Mouse (Mus musculus): ENCODE results near the gene Tsen15. TPM values are rescaled to one million over a fixed set of nuclear protein-coding genes. Genes with fewer than 3 reads are reported as not detected.

The Tsen15 gene
- total and polyA plus RNA-seq, 3 experiments, result 62.8 to 95.0 (median 88.4) TPM

GRCm38 (mm10) chr1:152417602-152418001 lies 31.1 kb upstream of the Tsen15 start:
- Histone ChIP-seq H3K4me1 (ENCODE audit: insufficient read depth, low read depth, low read length) (no peaks in the 10 kb centered on the region), H3K36me3 (replicated peaks) (no peaks in the 10 kb centered on the region), H3K27me3 (ENCODE audit: insufficient read depth, low read length) (no peaks in the 10 kb centered on the region), H3K4me3 (ENCODE audit: low read depth, low read length) (no peak overlapping the region), H3K9me3 (replicated peaks) (peaks cover 3% of the 10 kb centered on the region)
- ATAC-seq (ENCODE audit: extremely low read depth, insufficient number of reproducible peaks, low FRiP score, poor library complexity, severe bottlenecking), result no peak
- DNase-seq (ENCODE audit: low spot score), result no peak
- TF ChIP-seq GATA1 (IDR thresholded peaks at IDR 0.05; ENCODE audit: borderline replicate concordance, low read length) (no peak), GATA2 (IDR thresholded peaks at IDR 0.05; ENCODE audit: borderline replicate concordance, low read depth, low read length) (no peak), CTCF (IDR thresholded peaks at IDR 0.05; ENCODE audit: low read depth, low read length) (no peak), POLR2AphosphoS5 (IDR thresholded peaks at IDR 0.05; ENCODE audit: insufficient replicate concordance, low read depth, low read length) (no peak), TAL1 (conservative IDR thresholded peaks at IDR 0.05; ENCODE audit: low read depth, low read length) (no peak)

- H3K36me3 ChIP-seq (replicated peaks), result no peaks in the 10 kb centered on the region
Measured at GRCm38 (mm10) chr1:152416306-152416904, 29.9 kb upstream of the Tsen15 start.

GRCm38 (mm10) chr1:152414451-152414850 lies 28.0 kb upstream of the Tsen15 start:
- Histone ChIP-seq H3K36me3 (replicated peaks) (no peaks in the 10 kb centered on the region), H3K27me3 (ENCODE audit: insufficient read depth, low read length) (no peaks in the 10 kb centered on the region; the same call in 1 of the 2 replicates), H3K9me3 (replicated peaks) (peaks cover 6% of the 10 kb centered on the region), H3K4me3 (ENCODE audit: low read depth, low read length) (no peak overlapping the region), H3K4me1 (ENCODE audit: insufficient read depth, low read depth, low read length) (no peaks in the 10 kb centered on the region)
- DNase-seq (ENCODE audit: low spot score) (no peak), ATAC-seq (ENCODE audit: extremely low read depth, insufficient number of reproducible peaks, low FRiP score, poor library complexity, severe bottlenecking) (no peak)
- TF ChIP-seq TAL1 (conservative IDR thresholded peaks at IDR 0.05; ENCODE audit: low read depth, low read length) (no peak), POLR2AphosphoS5 (IDR thresholded peaks at IDR 0.05; ENCODE audit: insufficient replicate concordance, low read depth, low read length) (no peak), GATA1 (IDR thresholded peaks at IDR 0.05; ENCODE audit: borderline replicate concordance, low read length) (no peak), GATA2 (IDR thresholded peaks at IDR 0.05; ENCODE audit: borderline replicate concordance, low read depth, low read length) (no peak), CTCF (IDR thresholded peaks at IDR 0.05; ENCODE audit: low read depth, low read length) (no peak)

More at GRCm38 (mm10) chr1:152416306-152416904, 29.9 kb upstream of the Tsen15 start:
- Histone ChIP-seq H3K4me3 (ENCODE audit: low read depth, low read length) (no peak overlapping the region), H3K27me3 (ENCODE audit: insufficient read depth, low read length) (no peaks in the 10 kb centered on the region), H3K9me3 (replicated peaks) (peaks cover 6% of the 10 kb centered on the region), H3K4me1 (ENCODE audit: insufficient read depth, low read depth, low read length) (no peaks in the 10 kb centered on the region)
- ATAC-seq (ENCODE audit: extremely low read depth, insufficient number of reproducible peaks, low FRiP score, poor library complexity, severe bottlenecking) (no peak), DNase-seq (ENCODE audit: low spot score) (no peak)
- TF ChIP-seq CTCF (IDR thresholded peaks at IDR 0.05; ENCODE audit: low read depth, low read length) (no peak), GATA1 (IDR thresholded peaks at IDR 0.05; ENCODE audit: borderline replicate concordance, low read length) (no peak), GATA2 (IDR thresholded peaks at IDR 0.05; ENCODE audit: borderline replicate concordance, low read depth, low read length) (no peak), POLR2AphosphoS5 (IDR thresholded peaks at IDR 0.05; ENCODE audit: insufficient replicate concordance, low read depth, low read length) (no peak)

- Histone ChIP-seq H3K9me3 (replicated peaks) (peaks cover 6% of the 10 kb centered on the region), H3K4me1 (ENCODE audit: insufficient read depth, low read depth, low read length) (no peaks in the 10 kb centered on the region), H3K27me3 (ENCODE audit: insufficient read depth, low read length) (no peaks in the 10 kb centered on the region; the same call in 1 of the 2 replicates), H3K4me3 (ENCODE audit: low read depth, low read length) (no peak overlapping the region), H3K36me3 (replicated peaks) (no peaks in the 10 kb centered on the region)
- DNase-seq (ENCODE audit: low spot score) (no peak), ATAC-seq (ENCODE audit: extremely low read depth, insufficient number of reproducible peaks, low FRiP score, poor library complexity, severe bottlenecking) (no peak)
- TF ChIP-seq CTCF (IDR thresholded peaks at IDR 0.05; ENCODE audit: low read depth, low read length), result no peak
- TF ChIP-seq POLR2AphosphoS5 (IDR thresholded peaks at IDR 0.05; ENCODE audit: insufficient replicate concordance, low read depth, low read length), result no peak
- TF ChIP-seq GATA1 (IDR thresholded peaks at IDR 0.05; ENCODE audit: borderline replicate concordance, low read length), result no peak
- no peak for TF ChIP-seq TAL1 (conservative IDR thresholded peaks at IDR 0.05; ENCODE audit: low read depth, low read length)
- no peak for TF ChIP-seq GATA2 (IDR thresholded peaks at IDR 0.05; ENCODE audit: borderline replicate concordance, low read depth, low read length)
Measured at GRCm38 (mm10) chr1:152413961-152414360, 27.5 kb upstream of the Tsen15 start.

- H3K4me1 ChIP-seq (ENCODE audit: insufficient read depth, low read depth, low read length), result no peaks in the 10 kb centered on the region
- H3K4me3 ChIP-seq (ENCODE audit: low read depth, low read length), result no peak overlapping the region
- no peak for TF ChIP-seq GATA2 (IDR thresholded peaks at IDR 0.05; ENCODE audit: borderline replicate concordance, low read depth, low read length)
- TF ChIP-seq TAL1 (conservative IDR thresholded peaks at IDR 0.05; ENCODE audit: low read depth, low read length), result no peak
- TF ChIP-seq POLR2AphosphoS5 (IDR thresholded peaks at IDR 0.05; ENCODE audit: insufficient replicate concordance, low read depth, low read length), result no peak
- TF ChIP-seq GATA1 (IDR thresholded peaks at IDR 0.05; ENCODE audit: borderline replicate concordance, low read length), result no peak
- no peak for TF ChIP-seq CTCF (IDR thresholded peaks at IDR 0.05; ENCODE audit: low read depth, low read length)
- ATAC-seq (ENCODE audit: extremely low read depth, insufficient number of reproducible peaks, low FRiP score, poor library complexity, severe bottlenecking) (no peak), DNase-seq (ENCODE audit: low spot score) (no peak)
- H3K36me3 ChIP-seq (replicated peaks), result no peaks in the 10 kb centered on the region
- peaks cover 6% of the 10 kb centered on the region for H3K9me3 ChIP-seq (replicated peaks)
- no peaks in the 10 kb centered on the region; the same call in 1 of the 2 replicates for H3K27me3 ChIP-seq (ENCODE audit: insufficient read depth, low read length)
Measured at GRCm38 (mm10) chr1:152413116-152413515, 26.6 kb upstream of the Tsen15 start.

- ATAC-seq (ENCODE audit: extremely low read depth, insufficient number of reproducible peaks, low FRiP score, poor library complexity, severe bottlenecking) (no peak), DNase-seq (ENCODE audit: low spot score) (no peak)
- H3K27me3 ChIP-seq (ENCODE audit: insufficient read depth, low read length), result peaks cover 3% of the 10 kb centered on the region; the same call in 1 of the 2 replicates
- no peaks in the 10 kb centered on the region for H3K36me3 ChIP-seq (replicated peaks)
- no peaks in the 10 kb centered on the region for H3K4me1 ChIP-seq (ENCODE audit: insufficient read depth, low read depth, low read length)
- TF ChIP-seq TAL1 (conservative IDR thresholded peaks at IDR 0.05; ENCODE audit: low read depth, low read length) (no peak), GATA1 (IDR thresholded peaks at IDR 0.05; ENCODE audit: borderline replicate concordance, low read length) (no peak), CTCF (IDR thresholded peaks at IDR 0.05; ENCODE audit: low read depth, low read length) (no peak), POLR2AphosphoS5 (IDR thresholded peaks at IDR 0.05; ENCODE audit: insufficient replicate concordance, low read depth, low read length) (no peak), GATA2 (IDR thresholded peaks at IDR 0.05; ENCODE audit: borderline replicate concordance, low read depth, low read length) (no peak)
- peaks cover 6% of the 10 kb centered on the region for H3K9me3 ChIP-seq (replicated peaks)
- H3K4me3 ChIP-seq (ENCODE audit: low read depth, low read length), result no peak overlapping the region
Measured at GRCm38 (mm10) chr1:152410657-152411056, 24.2 kb upstream of the Tsen15 start.
